Comparison of ENCODE assay signal across 8 mouse cellular contexts in genomic region chr11:85310713-85311574, GRCm38 (mm10). TPM values are rescaled to one million over a fixed set of nuclear protein-coding genes. Genes with fewer than 3 reads are reported as not detected.
DNase-seq lines count a peak whose midpoint lies in the region; ATAC-seq lines count a peak whose summit lies in the region.

Gene Ppm1d (plus strand): TSS chr11:85311244.

- peak; percentile 100 for DNase-seq in WW6 (ENCODE audit: low read depth, low spot score)
- DNase-seq in cerebellum, postnatal 4 days (ENCODE audit: low spot score in 2 of 2) = peak; percentile 97 to 99
- peak; percentile 99 for DNase-seq in gastrocnemius, adult 18-20 months (ENCODE audit: low spot score)
- peak; percentile 95 to 98 for DNase-seq in left cerebral cortex, adult 18-20 months (ENCODE audit: low spot score in 2 of 2)
- DNase-seq in right cerebral cortex, adult 18-20 months = peak; percentile 98
- peak; percentile 96 for DNase-seq in urinary bladder, postnatal 10 days (ENCODE audit: low spot score)

- peaks cover 43% of the 10 kb centered on the region for H3K79me2 ChIP-seq in macrophage (ENCODE audit: inconsistent target)

- H3K4me3 ChIP-seq in hindbrain, embryonic 16.5 days (ENCODE audit: low read length) = peak within 1 kb of the TSS; percentile 99
- H3K4me3 ChIP-seq in macrophage (ENCODE audit: inconsistent target) = peak within 1 kb of the TSS; percentile 86

- peak within 1 kb of the TSS; percentile 93 for H3K27ac ChIP-seq in hindbrain, embryonic 16.5 days (ENCODE audit: low read depth, low read length)
- peak within 1 kb of the TSS; percentile 78 for H3K27ac ChIP-seq in macrophage

- H3K4me2 ChIP-seq in hindbrain, embryonic 16.5 days (ENCODE audit: low read length) = peak within 1 kb of the TSS; percentile 68

- peak within 1 kb of the TSS; percentile 90 for H3K9ac ChIP-seq in hindbrain, embryonic 16.5 days (ENCODE audit: low read depth, low read length)

- no peaks in the 10 kb centered on the region for H3K36me3 ChIP-seq in hindbrain, embryonic 16.5 days (ENCODE audit: control insufficient read depth, insufficient read depth, low read length)
- no peaks in the 10 kb centered on the region for H3K36me3 ChIP-seq in macrophage (ENCODE audit: inconsistent target)

- ATAC-seq in hindbrain, embryonic 16.5 days = peak; percentile 95

- H3K4me1 ChIP-seq in hindbrain, embryonic 16.5 days (ENCODE audit: control insufficient read depth, insufficient read depth, low read depth, low read length) = peaks cover 20% of the 10 kb centered on the region

- no peaks in the 10 kb centered on the region for H3K27me3 ChIP-seq in hindbrain, embryonic 16.5 days (replicated peaks; ENCODE audit: control insufficient read depth, insufficient read depth, low read length)

- no peaks in the 10 kb centered on the region for H3K9me3 ChIP-seq in hindbrain, embryonic 16.5 days (ENCODE audit: control insufficient read depth, low read length)

- WGBS in hindbrain, embryonic 16.5 days = under 1% methylated on average over 59 of the region's 78 CpGs
- WGBS in macrophage (ENCODE audit: missing documents) = 1% methylated on average over 62 of the region's 78 CpGs

RNA-seq across cellular contexts. Expression of gene Ppm1d, which starts in this region (rescaled TPM):
- total RNA-seq in gastrocnemius, adult 18-20 months (2021) = 1 to 10 TPM; 4.6 to 5.1 TPM
- polyA plus RNA-seq in hindbrain, embryonic 16.5 days (2015; fragmentation: Nextera tagmentation; extraction: Ambion mirVana) = 13.0 and 15.6 TPM in 2 replicates
- total RNA-seq in left cerebral cortex, adult 18-20 months (2021) = 10 to 100 TPM; 17.3 to 18.2 TPM
- 10 to 100 TPM in 7 of 26 experiments, 1 to 10 TPM in 19; 3.8 to 16.5 (median 8.3) TPM for total RNA-seq in macrophage (2018; cell fraction: chromatin; rRNA removed)
- 10 to 100 TPM in 4 of 26 experiments, 1 to 10 TPM in 22; 5.0 to 11.0 (median 7.8) TPM for total RNA-seq in macrophage (2018; cell fraction: cytosol; rRNA removed)
- 10 to 100 TPM in 8 of 26 experiments, 1 to 10 TPM in 18; 5.4 to 13.4 (median 8.3) TPM for total RNA-seq in macrophage (2018; cell fraction: nucleus; rRNA removed)
- 5.7 to 10.9 TPM (median 7.2 TPM) in 3 replicates for polyA plus RNA-seq in macrophage (2018)

Comparison
In these comparisons a context has a peak if more than half of its experiments do, and no peak if none do; other contexts are left out.
1. Peak in every context shown above with its lines: DNase-seq, ATAC-seq, H3K4me3 ChIP-seq and H3K27ac ChIP-seq.